Mouse (Mus musculus) right cerebral cortex, postnatal 36 days (tissue): ENCODE results near the gene Eapp.
A peak's percentile ranks its signal among the peaks of the same experiment; 100 is the strongest.
"Not testable (repeated sequence)": the region's sequence is repeated elsewhere in the genome, so short reads cannot be mapped to it uniquely, and the experiment has no call there.

Experiments
- DNase-seq, 2 experiments: peaks; one replicate each; pipeline ENCODE4 v3.0.0; 2022; ENCODE audit warnings: low spot score in 2 of 2, mixed read lengths in 1 of 2

Eapp gene

DNA sequence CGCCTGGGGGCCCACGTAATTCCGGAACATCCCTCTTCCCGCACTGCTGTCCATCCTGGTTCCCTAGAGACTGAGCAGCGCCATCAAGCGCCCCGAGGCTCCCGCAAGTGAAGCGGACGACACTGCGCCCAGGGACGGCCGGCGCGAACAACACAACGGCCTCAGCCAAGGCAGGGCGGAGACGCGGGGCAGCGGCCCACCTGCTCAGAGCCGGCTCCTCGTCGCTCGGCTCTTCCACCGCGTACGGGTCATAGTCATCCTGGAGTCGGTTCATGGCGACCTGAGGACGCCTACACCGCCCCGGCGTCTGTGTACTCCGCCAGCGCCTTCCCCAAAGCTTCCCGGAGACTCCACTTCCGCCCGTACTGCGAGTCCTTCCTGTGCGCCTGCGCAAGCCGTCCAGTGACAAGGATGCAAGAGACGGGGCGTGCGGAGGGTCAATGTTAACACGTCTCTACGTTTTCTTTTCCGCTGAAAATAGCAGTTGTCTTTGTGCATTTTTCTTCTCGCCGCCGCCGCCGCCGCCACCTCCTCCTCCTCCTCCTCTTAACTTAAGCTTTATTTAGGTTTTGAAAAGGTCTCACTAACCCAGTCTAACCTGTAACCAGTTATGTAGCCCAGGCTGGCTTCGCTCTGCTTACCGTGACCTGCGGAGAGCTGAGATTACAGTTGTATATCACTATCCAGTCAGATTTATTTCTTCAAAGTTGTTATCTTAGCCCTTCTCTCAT, at the start of gene Eapp:
TSS of gene Eapp (minus strand) at position 387 of the 731 bp plus-strand sequence.
- peak; percentile 94 to 95 for DNase-seq

DNA sequence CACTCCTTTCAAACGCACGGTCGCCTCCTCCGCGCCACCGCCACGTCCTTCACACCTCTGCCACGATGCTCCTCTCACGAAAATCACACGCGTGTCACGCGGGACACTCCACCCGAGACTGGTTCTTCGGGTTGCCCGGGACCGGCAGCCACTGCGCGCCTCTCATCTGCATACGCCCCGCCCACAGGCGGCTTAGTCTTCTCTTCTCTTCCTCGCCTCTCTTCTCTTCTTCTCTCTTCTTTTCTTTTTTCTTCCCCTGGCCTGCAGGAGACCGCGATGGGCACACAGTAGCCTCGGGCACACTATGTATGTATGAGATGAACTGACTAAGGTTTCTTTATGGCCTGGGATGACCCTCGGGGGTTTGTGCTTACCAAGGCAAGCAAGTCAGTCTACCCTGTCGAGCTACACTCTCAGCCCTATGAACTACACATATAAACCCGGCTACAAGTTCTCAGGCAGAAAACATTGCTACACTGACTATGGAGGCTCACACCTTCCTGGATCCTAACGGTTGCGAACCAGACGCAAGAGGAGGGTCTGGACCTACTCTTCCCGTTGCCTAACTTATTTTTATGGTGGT, 43.1 kb upstream of the Eapp start:
- DNase-seq, result not testable (repeated sequence)

DNA sequence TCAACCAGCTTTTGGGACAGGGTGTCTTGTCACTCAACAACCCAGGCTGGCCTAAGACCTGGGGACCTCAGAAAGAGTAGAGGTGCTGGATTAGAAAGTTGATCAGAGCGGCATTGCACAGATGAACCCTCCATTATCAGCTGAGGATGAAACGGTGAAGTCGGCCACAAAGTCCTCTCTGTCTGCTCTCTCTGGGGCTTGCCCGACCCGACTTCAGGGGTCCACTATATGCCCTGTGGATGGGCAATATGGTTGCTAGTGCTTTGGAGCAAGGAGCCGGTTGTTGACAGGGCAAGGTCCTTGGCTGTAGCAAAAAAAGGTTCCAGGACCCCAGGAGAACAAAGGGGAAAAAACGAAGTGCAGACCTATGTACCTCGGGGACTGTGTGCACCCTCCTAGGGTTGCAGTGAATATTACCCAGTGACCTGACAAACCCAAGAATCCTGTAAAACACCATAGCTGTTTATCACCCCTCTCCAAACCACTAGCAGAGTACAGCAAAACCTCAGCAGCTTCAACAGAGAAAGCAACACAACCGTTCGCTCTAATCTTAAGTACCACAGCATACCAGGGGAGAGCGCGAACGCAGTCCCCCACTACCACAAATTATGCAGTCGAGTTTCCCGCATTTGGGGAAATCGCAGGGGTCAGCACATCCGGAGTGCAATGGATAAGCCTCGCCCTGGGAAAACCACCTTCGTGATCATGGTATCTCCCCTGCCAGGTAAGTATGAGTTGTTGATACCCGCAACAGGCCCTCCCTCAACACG, 42.4 kb upstream of the Eapp start:
- DNase-seq, result not testable (repeated sequence)

DNA sequence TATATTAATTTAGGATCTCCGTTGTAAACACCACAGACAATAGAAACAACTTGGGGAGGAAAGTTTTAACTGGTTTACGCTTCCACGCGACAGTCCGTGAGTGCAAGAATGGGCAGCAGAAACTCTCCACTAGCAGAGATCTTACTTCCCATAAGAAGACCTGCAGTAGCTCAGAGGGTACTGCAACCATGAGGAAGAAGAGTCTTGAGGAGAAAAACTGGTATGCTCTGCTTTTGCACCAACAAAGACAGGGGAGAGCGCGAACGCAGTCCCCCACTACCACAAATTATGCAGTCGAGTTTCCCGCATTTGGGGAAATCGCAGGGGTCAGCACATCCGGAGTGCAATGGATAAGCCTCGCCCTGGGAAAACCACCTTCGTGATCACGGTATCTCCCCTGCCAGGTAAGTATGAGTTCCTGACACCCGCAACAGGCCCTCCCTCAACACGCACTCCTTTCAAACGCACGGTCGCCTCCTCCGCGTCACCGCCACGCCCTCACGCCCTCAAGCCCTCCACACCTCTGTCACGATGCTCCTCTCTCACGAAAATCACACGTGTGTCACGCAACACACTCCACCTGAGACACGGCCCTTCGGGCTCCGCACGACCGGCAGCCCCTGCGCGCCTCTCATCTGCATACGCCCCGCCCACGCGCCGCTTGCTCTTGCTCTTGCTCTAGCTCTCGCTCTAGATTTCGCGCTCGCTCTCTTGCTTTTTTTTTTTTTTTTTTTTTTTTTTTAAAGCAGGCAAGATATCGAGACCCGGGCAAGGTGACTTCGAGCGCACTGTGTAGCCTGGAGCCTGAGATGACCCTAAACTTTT, 38.8 kb upstream of the Eapp start:
- DNase-seq, result not testable (repeated sequence)

DNA sequence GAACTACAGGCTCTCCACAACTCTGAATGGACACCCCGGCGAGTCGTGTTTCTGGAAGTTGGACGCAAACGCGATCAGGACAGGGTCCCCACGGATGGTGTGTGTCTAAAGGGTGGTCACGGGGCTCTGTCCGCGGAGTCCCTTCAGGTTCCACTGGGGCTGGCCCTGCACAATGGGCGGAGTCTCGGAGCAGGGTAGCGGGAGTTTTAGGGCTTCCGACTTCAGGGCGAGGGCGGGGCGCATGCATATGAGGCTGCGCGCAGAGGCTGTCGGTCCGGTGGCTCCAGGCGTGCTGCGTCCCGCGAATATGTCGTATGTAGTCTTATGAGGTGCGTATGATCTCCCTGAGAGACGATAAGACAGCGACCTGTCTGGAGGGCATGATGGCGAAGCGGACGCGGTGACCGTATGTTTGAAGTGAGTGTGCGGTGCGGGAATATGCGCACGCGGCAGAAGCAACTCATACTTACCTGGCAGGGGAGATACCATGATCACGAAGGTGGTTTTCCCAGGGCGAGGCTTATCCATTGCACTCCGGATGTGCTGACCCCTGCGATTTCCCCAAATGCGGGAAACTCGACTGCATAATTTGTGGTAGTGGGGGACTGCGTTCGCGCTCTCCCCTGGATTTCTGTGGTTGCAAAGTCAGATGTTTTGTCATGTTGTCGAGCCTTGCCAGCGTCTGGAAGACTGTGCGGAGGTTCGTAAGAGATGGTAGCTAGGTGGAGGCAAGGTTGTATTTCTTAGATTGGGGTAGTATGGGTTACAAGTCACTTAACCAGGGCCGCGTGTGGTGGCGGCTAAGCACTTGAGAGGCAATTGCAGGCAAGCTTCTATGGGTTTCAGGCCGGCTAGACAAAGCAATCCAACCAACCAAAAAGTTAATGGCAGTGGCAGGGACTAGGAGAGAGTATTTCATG, 33.7 kb upstream of the Eapp start:
- DNase-seq, result not testable (repeated sequence)

DNA sequence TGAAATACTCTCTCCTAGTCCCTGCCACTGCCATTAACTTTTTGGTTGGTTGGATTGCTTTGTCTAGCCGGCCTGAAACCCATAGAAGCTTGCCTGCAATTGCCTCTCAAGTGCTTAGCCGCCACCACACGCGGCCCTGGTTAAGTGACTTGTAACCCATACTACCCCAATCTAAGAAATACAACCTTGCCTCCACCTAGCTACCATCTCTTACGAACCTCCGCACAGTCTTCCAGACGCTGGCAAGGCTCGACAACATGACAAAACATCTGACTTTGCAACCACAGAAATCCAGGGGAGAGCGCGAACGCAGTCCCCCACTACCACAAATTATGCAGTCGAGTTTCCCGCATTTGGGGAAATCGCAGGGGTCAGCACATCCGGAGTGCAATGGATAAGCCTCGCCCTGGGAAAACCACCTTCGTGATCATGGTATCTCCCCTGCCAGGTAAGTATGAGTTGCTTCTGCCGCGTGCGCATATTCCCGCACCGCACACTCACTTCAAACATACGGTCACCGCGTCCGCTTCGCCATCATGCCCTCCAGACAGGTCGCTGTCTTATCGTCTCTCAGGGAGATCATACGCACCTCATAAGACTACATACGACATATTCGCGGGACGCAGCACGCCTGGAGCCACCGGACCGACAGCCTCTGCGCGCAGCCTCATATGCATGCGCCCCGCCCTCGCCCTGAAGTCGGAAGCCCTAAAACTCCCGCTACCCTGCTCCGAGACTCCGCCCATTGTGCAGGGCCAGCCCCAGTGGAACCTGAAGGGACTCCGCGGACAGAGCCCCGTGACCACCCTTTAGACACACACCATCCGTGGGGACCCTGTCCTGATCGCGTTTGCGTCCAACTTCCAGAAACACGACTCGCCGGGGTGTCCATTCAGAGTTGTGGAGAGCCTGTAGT, 23.4 kb upstream of the Eapp start:
- not testable (repeated sequence) for DNase-seq

DNA sequence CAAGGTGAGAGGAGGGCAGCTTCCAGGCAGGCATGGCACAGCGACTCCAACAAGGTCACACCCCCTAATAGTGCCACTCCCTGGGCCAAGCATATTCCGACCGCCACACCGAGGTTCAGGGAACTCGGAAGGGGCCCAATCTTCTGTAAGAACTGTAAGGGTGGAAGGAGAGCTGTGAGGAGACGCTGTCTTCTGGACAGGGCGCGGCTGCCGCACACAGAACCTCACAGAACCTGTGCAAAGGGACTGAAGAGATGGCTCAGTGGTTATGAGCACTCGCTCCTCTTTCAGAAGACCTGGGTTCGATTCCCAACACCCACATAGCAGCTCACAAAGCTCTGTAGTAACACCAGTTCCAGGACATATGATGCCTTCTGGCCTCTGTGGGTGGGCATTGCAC, 21.8 kb upstream of the Eapp start:
- DNase-seq, result not testable (repeated sequence)

DNA sequence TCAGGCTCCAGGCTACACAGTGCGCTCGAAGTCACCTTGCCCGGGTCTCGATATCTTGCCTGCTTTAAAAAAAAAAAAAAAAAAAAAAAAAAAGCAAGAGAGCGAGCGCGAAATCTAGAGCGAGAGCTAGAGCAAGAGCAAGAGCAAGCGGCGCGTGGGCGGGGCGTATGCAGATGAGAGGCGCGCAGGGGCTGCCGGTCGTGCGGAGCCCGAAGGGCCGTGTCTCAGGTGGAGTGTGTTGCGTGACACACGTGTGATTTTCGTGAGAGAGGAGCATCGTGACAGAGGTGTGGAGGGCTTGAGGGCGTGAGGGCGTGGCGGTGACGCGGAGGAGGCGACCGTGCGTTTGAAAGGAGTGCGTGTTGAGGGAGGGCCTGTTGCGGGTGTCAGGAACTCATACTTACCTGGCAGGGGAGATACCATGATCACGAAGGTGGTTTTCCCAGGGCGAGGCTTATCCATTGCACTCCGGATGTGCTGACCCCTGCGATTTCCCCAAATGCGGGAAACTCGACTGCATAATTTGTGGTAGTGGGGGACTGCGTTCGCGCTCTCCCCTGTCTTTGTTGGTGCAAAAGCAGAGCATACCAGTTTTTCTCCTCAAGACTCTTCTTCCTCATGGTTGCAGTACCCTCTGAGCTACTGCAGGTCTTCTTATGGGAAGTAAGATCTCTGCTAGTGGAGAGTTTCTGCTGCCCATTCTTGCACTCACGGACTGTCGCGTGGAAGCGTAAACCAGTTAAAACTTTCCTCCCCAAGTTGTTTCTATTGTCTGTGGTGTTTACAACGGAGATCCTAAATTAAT, 18.3 kb upstream of the Eapp start:
- DNase-seq, result peak in 1 of 2 experiments; percentile 58

DNA sequence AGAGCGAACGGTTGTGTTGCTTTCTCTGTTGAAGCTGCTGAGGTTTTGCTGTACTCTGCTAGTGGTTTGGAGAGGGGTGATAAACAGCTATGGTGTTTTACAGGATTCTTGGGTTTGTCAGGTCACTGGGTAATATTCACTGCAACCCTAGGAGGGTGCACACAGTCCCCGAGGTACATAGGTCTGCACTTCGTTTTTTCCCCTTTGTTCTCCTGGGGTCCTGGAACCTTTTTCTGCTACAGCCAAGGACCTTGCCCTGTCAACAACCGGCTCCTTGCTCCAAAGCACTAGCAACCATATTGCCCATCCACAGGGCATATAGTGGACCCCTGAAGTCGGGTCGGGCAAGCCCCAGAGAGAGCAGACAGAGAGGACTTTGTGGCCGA, 14.8 kb upstream of the Eapp start:
- DNase-seq, result not testable (repeated sequence)

DNA sequence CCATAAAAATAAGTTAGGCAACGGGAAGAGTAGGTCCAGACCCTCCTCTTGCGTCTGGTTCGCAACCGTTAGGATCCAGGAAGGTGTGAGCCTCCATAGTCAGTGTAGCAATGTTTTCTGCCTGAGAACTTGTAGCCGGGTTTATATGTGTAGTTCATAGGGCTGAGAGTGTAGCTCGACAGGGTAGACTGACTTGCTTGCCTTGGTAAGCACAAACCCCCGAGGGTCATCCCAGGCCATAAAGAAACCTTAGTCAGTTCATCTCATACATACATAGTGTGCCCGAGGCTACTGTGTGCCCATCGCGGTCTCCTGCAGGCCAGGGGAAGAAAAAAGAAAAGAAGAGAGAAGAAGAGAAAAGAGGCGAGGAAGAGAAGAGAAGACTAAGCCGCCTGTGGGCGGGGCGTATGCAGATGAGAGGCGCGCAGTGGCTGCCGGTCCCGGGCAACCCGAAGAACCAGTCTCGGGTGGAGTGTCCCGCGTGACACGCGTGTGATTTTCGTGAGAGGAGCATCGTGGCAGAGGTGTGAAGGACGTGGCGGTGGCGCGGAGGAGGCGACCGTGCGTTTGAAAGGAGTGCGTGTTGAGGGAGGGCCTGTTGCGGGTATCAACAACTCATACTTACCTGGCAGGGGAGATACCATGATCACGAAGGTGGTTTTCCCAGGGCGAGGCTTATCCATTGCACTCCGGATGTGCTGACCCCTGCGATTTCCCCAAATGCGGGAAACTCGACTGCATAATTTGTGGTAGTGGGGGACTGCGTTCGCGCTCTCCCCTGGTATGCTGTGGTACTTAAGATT, 14.2 kb upstream of the Eapp start:
- DNase-seq, result not testable (repeated sequence)

DNA sequence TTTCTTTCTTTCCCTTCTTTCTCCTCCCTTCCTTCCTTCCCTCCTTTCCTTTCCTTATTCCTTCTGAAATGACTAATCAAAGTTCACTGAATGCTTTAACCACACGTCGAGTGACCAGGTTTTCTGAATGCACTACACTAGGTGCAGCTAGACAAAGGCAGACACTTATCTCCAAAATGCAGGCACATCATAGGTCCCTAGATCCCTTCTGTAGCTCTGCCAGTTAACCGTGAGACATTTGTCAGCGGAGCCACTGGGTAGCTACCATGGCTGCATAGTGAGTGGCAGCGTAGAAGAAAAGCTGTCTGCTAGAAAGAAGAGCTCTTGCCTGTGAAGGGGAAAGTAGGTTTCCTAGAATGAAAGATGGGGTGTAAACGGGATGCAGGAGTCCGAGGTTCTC, 3.7 kb upstream of the Eapp start:
- DNase-seq, result no peak

DNA sequence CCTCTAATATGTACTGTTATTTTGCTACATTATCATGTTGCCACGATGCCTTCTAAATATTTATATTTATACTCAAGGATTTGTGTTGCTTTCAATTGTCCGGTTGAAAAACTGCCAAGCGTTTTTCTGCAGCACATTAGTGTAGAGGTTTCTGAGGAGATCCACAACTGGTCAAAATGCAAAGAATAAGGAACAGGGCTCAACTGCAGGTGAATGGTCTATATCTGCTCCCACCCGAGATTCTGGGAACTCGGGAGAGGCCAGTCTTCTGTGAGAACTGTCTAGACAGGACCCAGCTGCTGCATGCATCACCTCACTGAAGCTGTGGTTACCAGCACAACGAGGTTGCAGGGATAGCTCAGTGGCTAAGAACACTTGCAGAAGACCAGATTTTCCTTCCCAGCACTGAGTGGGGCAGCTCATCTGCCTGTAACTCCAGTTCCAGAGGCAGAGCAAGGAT, 2.1 kb upstream of the Eapp start:
- no peak for DNase-seq

DNA sequence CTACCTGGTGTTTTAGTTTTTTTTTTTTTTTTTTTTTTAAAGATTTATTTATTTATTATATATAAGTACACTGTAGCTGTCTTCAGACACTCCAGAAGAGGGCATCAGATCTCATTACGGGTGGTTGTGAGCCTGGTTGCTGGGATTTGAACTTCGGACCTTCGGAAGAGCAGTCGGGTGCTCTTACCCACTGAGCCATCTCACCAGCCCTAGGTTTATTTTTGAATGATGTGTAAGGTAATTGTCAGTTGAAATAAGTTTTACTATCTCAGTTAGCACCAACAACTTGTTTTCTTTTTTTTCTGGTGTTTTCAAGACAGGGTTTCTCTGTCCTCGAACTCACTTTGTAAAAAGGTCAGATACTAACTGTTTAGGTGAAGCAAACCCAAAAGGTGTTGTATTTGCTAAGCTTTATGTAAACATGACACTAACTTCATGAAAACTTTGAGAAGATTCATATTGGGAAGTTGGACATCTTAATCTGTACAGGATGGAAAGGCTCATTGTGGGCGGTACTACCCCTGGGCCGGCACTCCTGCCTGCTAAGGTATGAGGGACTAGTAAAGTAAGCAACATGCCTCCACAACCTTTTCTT, 1.4 kb upstream of the Eapp start:
- DNase-seq, result no peak

DNA sequence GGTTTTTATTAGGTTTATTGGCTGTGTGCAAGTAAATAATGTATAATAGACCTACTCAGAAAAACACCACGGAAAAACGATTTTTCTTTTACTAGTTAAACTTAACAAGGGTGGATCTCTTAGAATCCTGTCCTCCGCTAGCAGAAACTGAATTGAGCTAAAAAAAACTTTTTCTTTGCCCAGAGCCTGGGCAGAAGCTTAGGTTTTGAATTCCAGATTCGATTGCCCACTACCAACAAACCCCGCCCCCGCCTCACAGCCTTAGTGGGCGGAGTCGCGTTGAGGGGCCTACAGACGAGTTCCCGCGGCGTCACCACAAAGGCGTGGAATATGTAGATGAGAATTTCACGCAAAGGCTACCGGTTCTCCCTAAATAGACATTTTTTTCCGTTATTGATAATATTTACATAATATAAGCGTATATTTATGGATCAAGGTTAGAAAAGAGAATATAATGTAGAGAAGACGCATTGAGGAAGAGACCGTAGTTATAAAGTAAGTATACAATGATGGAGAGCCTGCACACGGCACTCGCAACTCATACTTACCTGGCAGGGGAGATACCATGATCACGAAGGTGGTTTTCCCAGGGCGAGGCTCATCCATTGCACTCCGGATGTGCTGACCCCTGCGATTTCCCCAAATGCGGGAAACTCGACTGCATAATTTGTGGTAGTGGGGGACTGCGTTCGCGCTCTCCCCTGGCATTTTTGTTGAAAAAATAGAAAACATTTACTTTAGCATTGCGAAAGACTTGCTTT, 725 bp upstream of the Eapp start:
- DNase-seq, result peak; percentile 89 to 94

DNA sequence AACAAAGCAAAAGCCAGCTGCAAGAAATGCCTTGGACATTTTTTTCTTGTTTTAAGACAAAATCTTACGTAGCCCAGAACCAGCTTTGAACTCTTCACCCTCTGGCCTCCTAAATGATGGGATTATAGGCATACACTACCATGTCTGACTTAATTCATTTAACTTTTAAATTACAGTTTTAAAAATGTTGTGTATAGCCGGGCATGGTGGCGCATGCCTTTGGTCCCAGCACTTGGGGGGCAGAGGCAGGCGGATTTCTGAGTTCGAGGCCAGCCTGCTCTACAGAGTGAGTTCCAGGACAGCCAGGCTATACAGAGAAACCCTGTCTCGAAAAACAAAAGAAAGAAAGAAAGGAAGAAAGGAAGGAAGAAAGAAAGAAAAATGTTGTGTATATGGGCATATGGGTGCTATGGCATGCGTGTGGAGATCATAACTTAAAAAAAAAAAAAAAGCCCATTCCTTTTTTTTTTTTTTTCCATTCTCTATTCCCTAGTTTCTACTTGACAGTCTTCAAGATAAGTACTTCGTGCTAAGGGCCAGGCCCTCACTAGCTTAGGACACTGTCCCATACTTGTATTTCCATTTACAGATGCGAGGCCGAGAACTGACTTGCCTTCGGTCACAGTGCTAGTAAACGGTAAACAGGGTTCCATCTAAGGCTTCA, 718 bp downstream of the Eapp start:
- no peak for DNase-seq

DNA sequence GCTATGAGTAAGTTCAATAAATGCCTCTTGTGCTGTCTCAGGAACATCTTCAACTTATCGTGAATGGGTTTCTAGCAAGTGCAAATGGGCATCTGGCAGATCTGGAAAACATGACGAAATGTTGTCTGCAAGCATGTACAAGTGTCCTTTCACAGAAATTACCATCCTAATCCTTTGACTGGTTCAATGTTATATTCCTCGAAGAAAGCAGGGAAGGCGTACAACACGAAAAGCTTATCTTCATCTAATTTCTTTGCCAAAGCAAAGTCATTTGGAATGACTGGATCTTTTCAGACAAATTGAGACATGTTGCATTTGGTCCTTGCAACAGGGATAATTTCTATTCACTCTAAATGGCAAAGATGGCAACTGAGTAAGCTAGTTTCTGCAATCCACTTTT, 6.6 kb downstream of the Eapp start:
- no peak for DNase-seq
